10 mouse cellular contexts compared by ENCODE assay signal in genomic region chr1:64295512-64295945, GRCm38 (mm10).
DNase-seq lines count a peak whose midpoint lies in the region; ATAC-seq and TF ChIP-seq lines count a peak whose summit lies in the region.
"Had no signal": no experiment of that assay in that cellular context is flagged by ENCODE, and none has a peak within 500 bp of the region (broad histone marks: within the 10 kb centered on the region; RNA-seq: fewer than 3 reads in every experiment).

No protein-coding gene starts in this region.

- H3K4me1 ChIP-seq in heart, embryonic 13.5 days, result peaks cover 13% of the 10 kb centered on the region
- H3K4me1 ChIP-seq: forebrain, embryonic 13.5 days had no signal

- no peak overlapping the region for H3K4me2 ChIP-seq in heart, embryonic 13.5 days
- H3K4me2 ChIP-seq: forebrain, embryonic 13.5 days had no signal

- no peak overlapping the region; the same call in 1 of the 2 replicates for H3K27ac ChIP-seq in left cerebral cortex, adult 2 months
- H3K27ac ChIP-seq in heart, embryonic 13.5 days (replicated peaks), result no peak overlapping the region
- H3K27ac ChIP-seq: forebrain, embryonic 13.5 days had no signal

- WGBS in heart, embryonic 13.5 days, result 51% methylated on average over 6 of the region's 6 CpGs

- no peak overlapping the region for H3K4me3 ChIP-seq in left cerebral cortex, adult 2 months
- no peak overlapping the region for H3K4me3 ChIP-seq in heart, embryonic 13.5 days
- H3K4me3 ChIP-seq: forebrain, embryonic 13.5 days; megakaryocyte, embryonic 14.5 days had no signal

- DNase-seq in left cerebral cortex, postnatal 4 days, result peak; percentile 43
- no peak for DNase-seq in left cerebral cortex, adult 2 months (ENCODE audit: extremely low spot score in 1 of 2, low spot score in 2 of 2)
- DNase-seq in kidney, postnatal 4 days, result peak; percentile 58 to 65
- DNase-seq in c-Kit-positive CD71-positive TER-119-positive erythroid progenitor cells, embryonic 14.5 days (ENCODE audit: low spot score), result no peak
- DNase-seq in urinary bladder, postnatal 4 days (ENCODE audit: low spot score in 2 of 2), result no peak
- DNase-seq in thymus, postnatal 14 days, result no peak

- peak; percentile 47 for ATAC-seq in common myeloid progenitor, adult 5-6 weeks (replicated peaks; ENCODE audit: low read depth, poor library complexity, severe bottlenecking)
- ATAC-seq in heart, embryonic 13.5 days (ENCODE audit: extremely low read depth, insufficient number of reproducible peaks, low FRiP score, low TSS enrichment), result no peak
- ATAC-seq: forebrain, embryonic 13.5 days had no signal

- no peaks in the 10 kb centered on the region for H3K27me3 ChIP-seq in heart, embryonic 13.5 days (replicated peaks)
- H3K27me3 ChIP-seq: forebrain, embryonic 13.5 days; megakaryocyte, embryonic 14.5 days had no signal

- peak overlapping the region; percentile 37; the same call in 1 of the 2 replicates for H3K9ac ChIP-seq in heart, embryonic 13.5 days
- H3K9ac ChIP-seq: forebrain, embryonic 13.5 days had no signal

- no peak for TF ChIP-seq CTCF in left cerebral cortex, adult 2 months (IDR thresholded peaks at IDR 0.05)

- no peaks in the 10 kb centered on the region for H3K9me3 ChIP-seq in heart, embryonic 13.5 days
- H3K9me3 ChIP-seq: forebrain, embryonic 13.5 days; megakaryocyte, embryonic 14.5 days had no signal

- intact Hi-C loops in left cerebral cortex, postnatal 4 days (cut with DNase I), result loop anchor here (5.0 kb wide), 1 partner anchor 173 kb away; the partner anchor contains the start of gene Klf7
- intact Hi-C loops in left cerebral cortex, adult 2 months (cut with DNase I), result no loop called here

- no peaks in the 10 kb centered on the region for H3K36me3 ChIP-seq in heart, embryonic 13.5 days

Comparison
In these comparisons a context has a peak if more than half of its experiments do, and no peak if none do; other contexts are left out.
1. DNase-seq: peak in left cerebral cortex, postnatal 4 days (single experiment) and kidney, postnatal 4 days (2 of 2); none in left cerebral cortex, adult 2 months (0 of 2), c-Kit-positive CD71-positive TER-119-positive erythroid progenitor cells, embryonic 14.5 days (single experiment), urinary bladder, postnatal 4 days (0 of 2) and thymus, postnatal 14 days (single experiment).